Mouse (Mus musculus): ENCODE results near the gene Dlk2. TPM values are rescaled to one million over a fixed set of nuclear protein-coding genes. Genes with fewer than 3 reads are reported as not detected.
A peak's percentile ranks its signal among the peaks of the same experiment; 100 is the strongest.

Dlk2 gene
- polyA plus RNA-seq, 1 experiment = not detected

DNA sequence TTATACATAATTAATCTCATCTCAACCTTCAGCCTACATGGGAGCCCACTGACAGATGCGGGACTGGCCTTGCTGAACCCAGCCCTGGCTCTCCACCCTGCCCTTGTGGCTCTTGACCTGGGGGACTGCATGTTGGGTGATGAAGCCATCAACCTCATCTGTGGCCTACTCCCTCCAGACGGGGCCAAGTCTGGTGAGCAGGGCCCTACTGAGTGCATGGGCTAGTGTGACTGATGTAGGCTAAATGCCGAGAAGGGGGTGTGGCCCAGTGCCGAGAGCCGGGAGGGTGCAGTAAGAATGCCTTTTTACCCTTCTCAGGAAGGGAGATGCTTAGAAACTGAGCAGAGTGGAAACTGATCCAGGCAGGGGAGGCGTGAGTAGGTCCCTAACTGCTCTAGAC is 42.1 kb upstream of the Dlk2 start:
- TF ChIP-seq POLR2A (IDR thresholded peaks at IDR 0.05; ENCODE audit: borderline replicate concordance, control insufficient read depth, low read depth, low read length) (0 out of 2 replicates have a peak, but pooled peaks have one; percentile 13), CTCF (IDR thresholded peaks at IDR 0.05; ENCODE audit: control insufficient read depth, insufficient read depth, low read length) (no peak)
- Histone ChIP-seq H3K27ac (ENCODE audit: control insufficient read depth, insufficient read depth, low read depth, low read length, poor library complexity) (no peak overlapping the region), H3K4me1 (ENCODE audit: control insufficient read depth, insufficient read depth, low read length) (no peaks in the 10 kb centered on the region; the same call in 1 of the 2 replicates), H3K4me3 (replicated peaks; ENCODE audit: control insufficient read depth, low read depth, low read length) (no peak overlapping the region)
- 52% methylated on average over 6 of the region's 6 CpGs for WGBS

DNA sequence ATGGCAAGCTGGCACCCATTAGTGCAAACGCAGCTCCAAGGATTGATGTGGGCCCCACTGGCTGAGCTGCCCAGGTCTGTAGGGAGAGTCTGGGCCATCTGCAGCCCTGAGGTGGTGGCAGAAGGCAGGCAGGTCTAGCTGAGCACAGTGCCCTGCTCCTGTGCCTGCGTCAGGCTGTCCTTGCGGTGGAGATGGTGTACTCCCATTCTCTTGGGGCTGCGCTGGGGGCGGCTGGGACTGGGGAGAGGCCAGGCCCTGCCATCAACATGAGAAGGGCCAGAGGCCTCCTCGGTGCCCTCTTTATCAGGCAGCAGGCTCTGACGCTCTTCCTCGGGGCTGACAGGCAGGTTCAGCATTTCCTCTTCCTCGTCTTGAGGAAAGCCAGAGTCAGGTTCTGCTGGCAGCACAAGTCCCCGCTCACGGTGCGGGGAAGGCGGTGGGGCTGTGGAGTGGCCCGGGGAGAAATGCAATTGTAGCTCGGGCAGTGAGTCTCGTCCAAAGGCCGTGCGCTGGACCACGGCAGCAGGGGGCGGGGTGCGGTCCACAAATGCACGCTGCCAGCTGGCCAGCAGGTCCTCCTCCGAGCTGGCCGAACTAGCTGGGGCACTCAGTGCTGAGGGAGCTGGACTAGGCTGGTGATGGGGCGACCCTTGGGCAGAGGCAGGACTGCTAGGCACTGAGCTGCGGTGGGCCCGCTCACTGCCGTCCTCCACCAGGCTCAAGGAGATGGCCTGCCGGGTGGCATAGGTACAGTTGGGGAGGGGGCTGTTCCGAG is 38.8 kb upstream of the Dlk2 start:
- Histone ChIP-seq H3K4me3 (replicated peaks; ENCODE audit: control insufficient read depth, low read depth, low read length) (no peak overlapping the region), H3K4me1 (ENCODE audit: control insufficient read depth, insufficient read depth, low read length) (no peaks in the 10 kb centered on the region; the same call in 1 of the 2 replicates), H3K27ac (ENCODE audit: control insufficient read depth, insufficient read depth, low read depth, low read length, poor library complexity) (no peak overlapping the region)
- TF ChIP-seq CTCF (IDR thresholded peaks at IDR 0.05; ENCODE audit: control insufficient read depth, insufficient read depth, low read length) (no peak), POLR2A (IDR thresholded peaks at IDR 0.05; ENCODE audit: borderline replicate concordance, control insufficient read depth, low read depth, low read length) (no peak)
- WGBS = 88% methylated on average over 30 of the region's 30 CpGs

DNA sequence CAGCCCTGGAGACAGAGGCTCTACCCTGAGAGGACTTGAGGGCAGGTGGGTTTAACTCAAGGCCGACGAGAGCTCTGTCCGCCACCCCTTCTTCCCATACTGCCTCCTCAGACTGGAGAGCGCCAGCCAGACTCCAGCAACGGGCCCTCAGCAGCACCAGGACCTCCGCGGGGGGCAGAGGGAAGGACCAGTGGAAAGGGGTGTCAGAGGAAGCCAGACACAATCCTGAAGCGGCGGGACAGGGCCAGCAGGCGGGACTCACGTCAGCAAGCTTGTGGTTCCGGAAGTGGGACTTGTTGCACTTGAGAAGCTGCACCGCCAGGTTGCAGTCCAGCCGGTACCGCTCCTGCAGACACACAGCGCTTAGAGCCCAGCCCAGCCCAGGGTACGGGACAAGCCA is 37.5 kb upstream of the Dlk2 start:
- WGBS = 85% methylated on average over 17 of the region's 17 CpGs

DNA sequence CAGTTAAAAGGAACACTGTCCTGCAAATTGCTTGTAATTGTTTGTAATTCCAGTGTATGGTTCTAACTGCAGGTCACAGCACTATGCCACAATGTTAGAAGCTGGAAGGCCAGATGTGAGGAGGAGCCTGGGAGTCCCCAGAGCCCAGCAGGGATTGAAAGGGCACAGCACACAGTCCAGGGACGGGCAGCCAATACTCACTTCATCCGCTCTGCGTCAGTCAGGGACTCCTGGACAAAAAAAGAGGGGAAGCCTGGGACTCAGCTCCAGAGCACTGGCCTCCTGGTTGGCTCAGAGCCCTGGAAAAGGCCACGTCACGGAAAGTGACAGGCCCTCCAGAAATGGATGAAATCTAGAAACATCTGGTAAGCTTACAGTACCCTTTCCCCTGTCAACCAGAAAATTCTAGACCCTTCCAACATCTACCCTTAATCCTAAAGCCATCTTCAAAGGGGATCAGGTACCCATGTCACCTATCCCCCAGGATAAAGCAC is 35.0 kb upstream of the Dlk2 start:
- WGBS = 91% methylated on average over 5 of the region's 5 CpGs
- no peaks in the 10 kb centered on the region for H3K4me1 ChIP-seq (ENCODE audit: control insufficient read depth, insufficient read depth, low read length)
- H3K27ac ChIP-seq (ENCODE audit: control insufficient read depth, insufficient read depth, low read depth, low read length, poor library complexity) = no peak overlapping the region
- TF ChIP-seq CTCF (IDR thresholded peaks at IDR 0.05; ENCODE audit: control insufficient read depth, insufficient read depth, low read length) = no peak
- no peak for TF ChIP-seq POLR2A (IDR thresholded peaks at IDR 0.05; ENCODE audit: borderline replicate concordance, control insufficient read depth, low read depth, low read length)
- no peak overlapping the region for H3K4me3 ChIP-seq (replicated peaks; ENCODE audit: control insufficient read depth, low read depth, low read length)

More for the DNA sequence above, 37.5 kb upstream of the Dlk2 start:
- no peak for TF ChIP-seq CTCF (IDR thresholded peaks at IDR 0.05; ENCODE audit: control insufficient read depth, insufficient read depth, low read length)
- TF ChIP-seq POLR2A (IDR thresholded peaks at IDR 0.05; ENCODE audit: borderline replicate concordance, control insufficient read depth, low read depth, low read length) = no peak
- no peak overlapping the region for H3K27ac ChIP-seq (ENCODE audit: control insufficient read depth, insufficient read depth, low read depth, low read length, poor library complexity)
- no peaks in the 10 kb centered on the region for H3K4me1 ChIP-seq (ENCODE audit: control insufficient read depth, insufficient read depth, low read length)
- no peak overlapping the region for H3K4me3 ChIP-seq (replicated peaks; ENCODE audit: control insufficient read depth, low read depth, low read length)

DNA sequence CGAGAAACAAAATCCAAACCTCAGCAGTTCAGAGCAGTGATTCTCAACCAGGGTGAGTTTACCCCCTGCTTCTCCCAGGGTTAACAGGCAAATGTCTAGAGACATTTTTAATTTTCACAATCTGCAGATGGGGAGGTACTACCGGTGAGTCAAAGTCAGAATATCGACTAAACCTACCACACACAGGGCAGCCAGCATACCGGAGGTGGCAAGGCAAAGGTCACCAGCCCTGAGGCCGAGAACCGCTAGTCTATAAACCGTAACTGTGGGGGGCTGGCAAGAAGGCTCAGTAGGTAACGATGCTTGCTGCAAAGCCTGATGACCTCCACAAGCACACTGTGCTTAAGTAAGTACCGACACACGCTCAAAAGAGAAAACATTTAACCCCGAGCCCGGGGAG is 31.7 kb upstream of the Dlk2 start:
- TF ChIP-seq POLR2A (IDR thresholded peaks at IDR 0.05; ENCODE audit: borderline replicate concordance, control insufficient read depth, low read depth, low read length) = no peak
- TF ChIP-seq CTCF (IDR thresholded peaks at IDR 0.05; ENCODE audit: control insufficient read depth, insufficient read depth, low read length) = no peak
- H3K4me3 ChIP-seq (replicated peaks; ENCODE audit: control insufficient read depth, low read depth, low read length) = no peak overlapping the region
- H3K27ac ChIP-seq (ENCODE audit: control insufficient read depth, insufficient read depth, low read depth, low read length, poor library complexity) = no peak overlapping the region
- H3K4me1 ChIP-seq (ENCODE audit: control insufficient read depth, insufficient read depth, low read length) = no peaks in the 10 kb centered on the region
- 87% methylated on average over 12 of the region's 12 CpGs for WGBS

DNA sequence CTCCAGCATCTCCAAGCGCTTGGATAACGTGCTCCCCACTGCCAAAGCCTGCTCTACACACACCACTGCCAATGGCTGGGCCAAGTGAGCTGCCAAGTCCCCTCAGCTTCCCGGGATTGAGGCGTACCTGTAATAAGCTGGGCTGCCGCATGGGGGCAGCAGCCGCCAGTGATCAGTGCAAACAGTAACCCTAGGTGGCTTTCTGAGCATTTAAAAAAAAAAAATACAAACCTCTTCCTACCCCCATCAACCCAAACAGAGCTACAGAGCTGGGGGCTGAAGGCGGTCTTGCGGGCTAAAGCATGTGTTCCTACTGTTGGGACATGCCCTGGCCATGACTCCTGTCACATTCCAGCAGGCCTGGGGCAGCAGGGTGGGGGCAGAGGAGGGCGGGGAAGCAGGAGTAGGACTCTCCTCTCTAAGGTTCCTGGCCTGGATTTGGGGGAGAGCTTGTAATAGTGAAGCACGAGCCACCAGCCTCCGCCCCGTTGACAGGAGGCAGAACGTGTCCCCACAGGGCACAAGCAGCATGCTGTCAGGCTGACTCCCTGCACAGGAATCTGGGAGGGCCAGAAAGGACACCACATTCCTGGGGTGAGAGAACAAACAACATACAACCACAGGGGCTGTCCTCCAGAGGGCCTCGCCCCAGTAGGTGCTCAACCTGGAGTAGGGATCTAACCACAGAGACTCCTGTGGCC is 31.2 kb upstream of the Dlk2 start:
- 47% methylated on average over 14 of the region's 14 CpGs for WGBS
- H3K27ac ChIP-seq (ENCODE audit: control insufficient read depth, insufficient read depth, low read depth, low read length, poor library complexity) = no peak overlapping the region
- TF ChIP-seq CTCF (IDR thresholded peaks at IDR 0.05; ENCODE audit: control insufficient read depth, insufficient read depth, low read length) (peak; percentile 85), POLR2A (IDR thresholded peaks at IDR 0.05; ENCODE audit: borderline replicate concordance, control insufficient read depth, low read depth, low read length) (no peak)

DNA sequence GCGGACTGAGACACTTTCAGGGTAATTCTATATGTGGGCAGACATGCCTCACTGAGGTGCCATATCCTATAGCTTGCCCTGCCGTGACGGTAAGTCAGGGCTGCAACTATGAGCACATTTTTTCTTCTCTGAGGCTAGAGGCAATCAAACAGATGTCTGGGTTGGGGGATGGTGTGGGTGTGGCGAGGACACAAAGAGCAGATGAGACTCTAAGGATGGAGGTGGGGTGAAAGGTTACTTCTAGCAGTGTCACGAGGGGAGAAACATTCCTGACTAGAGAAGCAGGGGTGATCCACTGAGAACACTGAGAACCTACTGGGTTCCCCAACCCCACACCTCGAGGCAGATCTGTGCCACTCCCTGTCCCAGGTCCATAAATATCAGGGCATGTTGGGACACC is 30.2 kb upstream of the Dlk2 start:
- Histone ChIP-seq H3K4me1 (ENCODE audit: control insufficient read depth, insufficient read depth, low read length) (no peaks in the 10 kb centered on the region), H3K4me3 (replicated peaks; ENCODE audit: control insufficient read depth, low read depth, low read length) (no peak overlapping the region), H3K27ac (ENCODE audit: control insufficient read depth, insufficient read depth, low read depth, low read length, poor library complexity) (no peak overlapping the region)
- WGBS = 86% methylated on average over 6 of the region's 6 CpGs
- TF ChIP-seq POLR2A (IDR thresholded peaks at IDR 0.05; ENCODE audit: borderline replicate concordance, control insufficient read depth, low read depth, low read length) = no peak

More for the DNA sequence above, 31.2 kb upstream of the Dlk2 start:
- H3K4me3 ChIP-seq (replicated peaks; ENCODE audit: control insufficient read depth, low read depth, low read length) = no peak overlapping the region
- no peaks in the 10 kb centered on the region for H3K4me1 ChIP-seq (ENCODE audit: control insufficient read depth, insufficient read depth, low read length)

DNA sequence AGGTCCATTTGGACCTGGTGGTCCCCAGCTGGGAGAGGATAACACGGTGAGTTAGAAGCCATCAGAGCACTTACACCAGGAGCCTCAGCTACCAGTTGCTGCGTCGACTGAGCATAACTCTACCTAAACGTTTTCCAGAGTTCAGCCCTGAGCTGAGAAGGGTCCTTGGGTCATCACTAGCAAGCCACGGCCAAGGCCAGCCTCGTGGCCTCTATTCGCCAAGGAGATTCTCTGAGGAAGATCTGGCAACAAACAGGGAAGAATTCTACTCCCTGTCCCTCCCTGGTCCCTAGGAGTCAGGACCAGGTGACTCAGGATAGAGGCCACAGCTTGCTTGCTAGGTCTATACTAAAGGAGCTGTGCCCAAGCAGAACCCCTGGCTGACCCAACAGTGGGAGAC is 29.7 kb upstream of the Dlk2 start:
- Histone ChIP-seq H3K27ac (ENCODE audit: control insufficient read depth, insufficient read depth, low read depth, low read length, poor library complexity) (no peak overlapping the region), H3K4me3 (replicated peaks; ENCODE audit: control insufficient read depth, low read depth, low read length) (no peak overlapping the region), H3K4me1 (ENCODE audit: control insufficient read depth, insufficient read depth, low read length) (no peaks in the 10 kb centered on the region)
- WGBS = 89% methylated on average over 7 of the region's 7 CpGs
- no peak for TF ChIP-seq CTCF (IDR thresholded peaks at IDR 0.05; ENCODE audit: control insufficient read depth, insufficient read depth, low read length)
- TF ChIP-seq POLR2A (IDR thresholded peaks at IDR 0.05; ENCODE audit: borderline replicate concordance, control insufficient read depth, low read depth, low read length) = no peak
